In the genomic region with DNA sequence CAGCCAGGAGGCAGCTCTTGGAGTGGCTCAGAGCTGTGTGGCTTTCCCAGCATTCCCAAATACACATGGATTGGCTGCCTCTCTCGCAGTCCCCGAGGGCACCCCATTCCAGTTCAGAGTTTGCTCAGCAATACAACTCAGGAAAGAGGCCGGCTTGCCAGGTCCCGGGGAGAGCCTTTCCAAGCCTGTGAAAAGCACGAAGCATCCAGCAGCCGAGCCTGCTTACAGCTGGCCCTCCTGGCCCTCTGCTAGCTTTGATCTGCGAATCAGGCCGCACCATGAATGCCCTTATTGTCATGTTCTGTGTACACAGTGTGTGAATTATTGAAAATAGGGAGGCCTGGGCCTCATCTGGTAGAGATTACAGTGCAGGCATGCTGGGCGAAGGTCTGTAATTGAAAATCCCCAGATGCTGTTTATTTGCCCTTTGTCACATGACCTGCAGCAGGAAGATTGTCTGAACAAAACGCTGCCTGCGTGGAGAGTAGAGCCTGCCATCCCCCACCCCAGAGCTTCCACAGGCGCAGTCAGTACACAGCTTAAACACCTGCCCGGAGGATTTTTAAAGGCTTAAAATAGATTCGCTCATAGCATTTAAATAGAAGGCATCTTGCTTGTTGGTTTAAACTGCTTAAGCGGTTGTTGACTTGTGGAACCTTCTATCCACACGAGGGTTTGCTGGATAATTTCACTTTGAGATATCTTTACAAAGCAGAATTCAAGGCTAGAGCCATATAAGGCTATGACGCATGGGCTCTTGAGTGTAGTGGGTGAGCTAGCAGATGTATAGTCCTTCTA, we compare ENCODE assay signal across 8 mouse cellular contexts.
DNase-seq lines count a peak whose midpoint lies in the region; ATAC-seq and TF ChIP-seq lines count a peak whose summit lies in the region.

No protein-coding gene starts in this region.

- no peak for TF ChIP-seq EP300 in lung, postnatal 0 days (IDR thresholded peaks at IDR 0.05)

- peak overlapping the region; percentile 82 for H3K27ac ChIP-seq in hindbrain, embryonic 15.5 days (replicated peaks)
- peak overlapping the region; percentile 83 for H3K27ac ChIP-seq in lung, postnatal 0 days (ENCODE audit: low read length)

- H3K27me3 ChIP-seq in hindbrain, embryonic 15.5 days: no peaks in the 10 kb centered on the region
- H3K27me3 ChIP-seq in lung, postnatal 0 days (replicated peaks; ENCODE audit: insufficient read depth, low read length): no peaks in the 10 kb centered on the region

- WGBS in hindbrain, embryonic 15.5 days: 8% methylated on average over 17 of the region's 17 CpGs
- 18% methylated on average over 17 of the region's 17 CpGs for WGBS in lung, postnatal 0 days

- ATAC-seq in hindbrain, embryonic 15.5 days (ENCODE audit: low FRiP score, low read depth): peak; percentile 90
- 0 out of 2 replicates have a peak, but pooled peaks have one; percentile 8 for ATAC-seq in lung, postnatal 0 days

- H3K36me3 ChIP-seq in hindbrain, embryonic 15.5 days: no peaks in the 10 kb centered on the region
- H3K36me3 ChIP-seq in lung, postnatal 0 days (ENCODE audit: insufficient read depth, low read length): no peaks in the 10 kb centered on the region

- no peak overlapping the region for H3K9ac ChIP-seq in hindbrain, embryonic 15.5 days
- H3K9ac ChIP-seq in lung, postnatal 0 days (replicated peaks; ENCODE audit: low read depth): no peak overlapping the region

- peaks cover 49% of the 10 kb centered on the region for H3K4me1 ChIP-seq in hindbrain, embryonic 15.5 days (replicated peaks)
- H3K4me1 ChIP-seq in lung, postnatal 0 days (ENCODE audit: insufficient read depth, low read depth, low read length): peaks cover 29% of the 10 kb centered on the region

- H3K4me3 ChIP-seq in hindbrain, embryonic 15.5 days: no peak overlapping the region
- H3K4me3 ChIP-seq in lung, postnatal 0 days (ENCODE audit: low read depth, low read length): no peak overlapping the region

- no peaks in the 10 kb centered on the region for H3K9me3 ChIP-seq in hindbrain, embryonic 15.5 days
- H3K9me3 ChIP-seq in lung, postnatal 0 days (ENCODE audit: low read length): no peaks in the 10 kb centered on the region

- H3K4me2 ChIP-seq in hindbrain, embryonic 15.5 days: peak overlapping the region; percentile 20
- H3K4me2 ChIP-seq in lung, postnatal 0 days (replicated peaks; ENCODE audit: low read depth, low read length): no peak overlapping the region

- DNase-seq in adrenal gland, postnatal 14 days: peak; percentile 48
- DNase-seq in adrenal gland, adult 18-20 months (ENCODE audit: low spot score in 2 of 2): no peak
- peak; percentile 29 to 57 for DNase-seq in gastrocnemius, adult 8-10 months (ENCODE audit: low spot score in 2 of 2)
- peak; percentile 31 to 45 for DNase-seq in layer of hippocampus, postnatal 25 days (ENCODE audit: extremely low spot score in 1 of 2, low spot score in 1 of 2)
- DNase-seq in lung, postnatal 0 days (ENCODE audit: low spot score): peak; percentile 48
- peak; percentile 94 for DNase-seq in retina, postnatal 1 day
- DNase-seq in spleen, postnatal 10 days (ENCODE audit: low spot score in 2 of 2): no peak

- no peak for TF ChIP-seq CTCF in lung, postnatal 0 days (IDR thresholded peaks at IDR 0.05)

Comparison
In these comparisons a context has a peak if more than half of its experiments do, and no peak if none do; other contexts are left out.
1. DNase-seq: peak in adrenal gland, postnatal 14 days (single experiment), gastrocnemius, adult 8-10 months (2 of 2), layer of hippocampus, postnatal 25 days (2 of 2), lung, postnatal 0 days (single experiment) and retina, postnatal 1 day (single experiment); none in adrenal gland, adult 18-20 months (0 of 2) and spleen, postnatal 10 days (0 of 2).